ENCODE assay signal across 26 mouse cellular contexts in the genomic region with DNA sequence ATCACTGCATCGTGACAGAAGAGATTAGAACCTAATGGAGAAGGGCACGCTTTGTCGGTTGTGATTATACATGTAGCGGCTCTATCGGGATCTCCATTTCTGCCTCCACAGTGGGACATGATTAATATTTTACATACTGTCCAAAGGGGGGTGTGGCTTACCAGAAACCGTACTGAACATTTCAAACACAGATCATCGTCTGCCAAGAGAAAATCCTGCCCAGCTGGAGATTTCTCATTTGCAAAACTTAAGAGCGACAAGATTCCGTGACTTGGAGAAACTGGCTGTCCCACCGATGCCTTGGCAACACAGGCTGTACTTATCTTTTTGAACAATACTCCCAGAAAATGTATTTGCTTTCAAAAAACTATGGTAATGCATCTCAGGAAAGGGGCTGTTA. TPM values are rescaled to one million over a fixed set of nuclear protein-coding genes. Genes with fewer than 3 reads are reported as not detected.
DNase-seq lines count a peak whose midpoint lies in the region; ATAC-seq and TF ChIP-seq lines count a peak whose summit lies in the region.
"Had no signal": no experiment of that assay in that cellular context is flagged by ENCODE, and none has a peak within 500 bp of the region (broad histone marks: within the 10 kb centered on the region; RNA-seq: fewer than 3 reads in every experiment).

No protein-coding gene starts in this region.

- DNase-seq in gastrocnemius, adult 2 months = no peak
- DNase-seq in gastrocnemius, postnatal 36 days = no peak
- DNase-seq in hindbrain, embryonic 10.5 days (ENCODE audit: low spot score) = no peak
- DNase-seq in NIH3T3 (ENCODE audit: low read depth) = peak; percentile 29
- peak; percentile 41 for DNase-seq in lung, postnatal 25 days (ENCODE audit: low spot score)
- no peak for DNase-seq in right cerebral cortex, postnatal 25 days
- DNase-seq in kidney, postnatal 14 days = no peak
- DNase-seq: adrenal gland, postnatal 14 days; cerebellum, adult 11-12 months; cerebellum, postnatal 14 days; gastrocnemius, postnatal 14 days; heart, adult 2 months; kidney, adult 11 months; layer of hippocampus, postnatal 36 days; spleen, adult 18-20 months had no signal

- H3K27ac ChIP-seq in gastrocnemius, adult 2 months = peak overlapping the region; percentile 16; the same call in 1 of the 2 replicates
- no peak overlapping the region for H3K27ac ChIP-seq in hindbrain, embryonic 16.5 days (ENCODE audit: low read depth, low read length)
- H3K27ac ChIP-seq in hindbrain, embryonic 10.5 days = no peak overlapping the region
- H3K27ac ChIP-seq: forebrain, embryonic 13.5 days; heart, adult 2 months; hindbrain, embryonic 12.5 days; limb, embryonic 15.5 days; liver, embryonic 15.5 days; midbrain, embryonic 15.5 days; neural tube, embryonic 15.5 days had no signal

- no peaks in the 10 kb centered on the region for H3K36me3 ChIP-seq in hindbrain, embryonic 16.5 days (ENCODE audit: control insufficient read depth, insufficient read depth, low read length)
- H3K36me3 ChIP-seq in hindbrain, embryonic 10.5 days = no peaks in the 10 kb centered on the region
- H3K36me3 ChIP-seq: hindbrain, embryonic 12.5 days; liver, embryonic 15.5 days; midbrain, embryonic 15.5 days; neural tube, embryonic 15.5 days had no signal

- peaks cover 11% of the 10 kb centered on the region for H3K4me1 ChIP-seq in hindbrain, embryonic 16.5 days (ENCODE audit: control insufficient read depth, insufficient read depth, low read depth, low read length)
- H3K4me1 ChIP-seq in hindbrain, embryonic 10.5 days (replicated peaks) = peaks cover 47% of the 10 kb centered on the region
- H3K4me1 ChIP-seq: liver, embryonic 15.5 days; megakaryocyte, embryonic 14.5 days had no signal

- TF ChIP-seq CTCF in gastrocnemius, adult 2 months (IDR thresholded peaks at IDR 0.05) = no peak

- H3K9me3 ChIP-seq in hindbrain, embryonic 16.5 days (ENCODE audit: control insufficient read depth, low read length) = no peaks in the 10 kb centered on the region
- no peaks in the 10 kb centered on the region for H3K9me3 ChIP-seq in hindbrain, embryonic 10.5 days
- H3K9me3 ChIP-seq: forebrain, embryonic 13.5 days; hindbrain, embryonic 12.5 days; limb, embryonic 15.5 days; liver, embryonic 15.5 days; megakaryocyte, embryonic 14.5 days; midbrain, embryonic 15.5 days; neural tube, embryonic 15.5 days had no signal

- H3K27me3 ChIP-seq in hindbrain, embryonic 16.5 days (replicated peaks; ENCODE audit: control insufficient read depth, insufficient read depth, low read length) = no peaks in the 10 kb centered on the region
- H3K27me3 ChIP-seq in hindbrain, embryonic 10.5 days (ENCODE audit: insufficient read depth, poor library complexity, severe bottlenecking) = no peaks in the 10 kb centered on the region
- H3K27me3 ChIP-seq: forebrain, embryonic 13.5 days; hindbrain, embryonic 12.5 days; limb, embryonic 15.5 days; liver, embryonic 15.5 days; megakaryocyte, embryonic 14.5 days; midbrain, embryonic 15.5 days; neural tube, embryonic 15.5 days had no signal

- no peak overlapping the region for H3K4me2 ChIP-seq in hindbrain, embryonic 16.5 days (ENCODE audit: low read length)
- H3K4me2 ChIP-seq: forebrain, embryonic 13.5 days; hindbrain, embryonic 12.5 days; limb, embryonic 15.5 days; liver, embryonic 15.5 days; midbrain, embryonic 15.5 days; neural tube, embryonic 15.5 days had no signal

- no peak overlapping the region for H3K9ac ChIP-seq in hindbrain, embryonic 16.5 days (ENCODE audit: low read depth, low read length)
- H3K9ac ChIP-seq: forebrain, embryonic 13.5 days; hindbrain, embryonic 12.5 days; limb, embryonic 15.5 days; liver, embryonic 15.5 days; midbrain, embryonic 15.5 days; neural tube, embryonic 15.5 days had no signal

- intact Hi-C loops in gastrocnemius, adult 2 months (cut with DNase I) = no loop called here
- intact Hi-C loops in gastrocnemius, postnatal 36 days (cut with DNase I) = no loop called here

- H3K4me3 ChIP-seq in gastrocnemius, adult 2 months = no peak overlapping the region
- no peak overlapping the region for H3K4me3 ChIP-seq in hindbrain, embryonic 16.5 days (ENCODE audit: low read length)
- no peak overlapping the region for H3K4me3 ChIP-seq in hindbrain, embryonic 10.5 days
- H3K4me3 ChIP-seq: erythroblast, embryonic 14.5 days; forebrain, embryonic 13.5 days; heart, adult 2 months; hindbrain, embryonic 12.5 days; limb, embryonic 15.5 days; liver, embryonic 15.5 days; megakaryocyte, embryonic 14.5 days; midbrain, embryonic 15.5 days; neural tube, embryonic 15.5 days had no signal

- ATAC-seq in hindbrain, embryonic 16.5 days = 0 out of 2 replicates have a peak, but pooled peaks have one; percentile 20
- ATAC-seq: activated CD4-positive, CD25-positive, alpha-beta regulatory T cell, adult 4 months; CD4-positive, CD25-positive, alpha-beta regulatory T cell, adult 4 months; forebrain, embryonic 13.5 days; midbrain, embryonic 15.5 days had no signal

- WGBS in hindbrain, embryonic 16.5 days = 48% methylated on average over 10 of the region's 10 CpGs
- 88% methylated on average over 10 of the region's 10 CpGs for WGBS in hindbrain, embryonic 10.5 days

RNA-seq across cellular contexts. Expression of gene Pdzrn3, which starts 25.1 kb away (rescaled TPM):
- total RNA-seq in gastrocnemius, adult 2 months (2021) = 100 to 1,000 TPM in 1 of 2 experiments, 10 to 100 TPM in 1; 96.6 to 104 TPM
- total RNA-seq in gastrocnemius, postnatal 36 days (2021) = 10 to 100 TPM; 67.5 to 81.9 TPM
- polyA plus RNA-seq in hindbrain, embryonic 16.5 days (2015; fragmentation: Nextera tagmentation; extraction: Ambion mirVana) = 18.9 and 24.3 TPM in 2 replicates
- polyA plus RNA-seq in hindbrain, embryonic 10.5 days (2016; fragmentation: Nextera tagmentation; extraction: Ambion mirVana) = 6.7 and 13.2 TPM in 2 replicates
- polyA plus RNA-seq: activated CD4-positive, CD25-positive, alpha-beta regulatory T cell, adult 4 months; CD4-positive, CD25-positive, alpha-beta regulatory T cell, adult 4 months; erythroblast, embryonic 14.5 days had no signal

Comparison
In these comparisons a context has a peak if more than half of its experiments do, and no peak if none do; other contexts are left out.
1. DNase-seq: peak in NIH3T3 (single experiment) and lung, postnatal 25 days (single experiment); none in gastrocnemius, adult 2 months (single experiment), gastrocnemius, postnatal 36 days (0 of 2), hindbrain, embryonic 10.5 days (single experiment), right cerebral cortex, postnatal 25 days (single experiment) and kidney, postnatal 14 days (single experiment).